Comparison of ENCODE assay signal across 21 mouse cellular contexts in genomic region chr3:149381051-149381450, GRCm38 (mm10).
A peak's percentile ranks its signal among the peaks of the same experiment; 100 is the strongest.
DNase-seq lines count a peak whose midpoint lies in the region; ATAC-seq and TF ChIP-seq lines count a peak whose summit lies in the region.
"Had no signal": no experiment of that assay in that cellular context is flagged by ENCODE, and none has a peak within 500 bp of the region (broad histone marks: within the 10 kb centered on the region; RNA-seq: fewer than 3 reads in every experiment).

No protein-coding gene starts in this region.

- no peak overlapping the region for H3K9ac ChIP-seq in hindbrain, postnatal 0 days (replicated peaks; ENCODE audit: low read length)
- H3K9ac ChIP-seq in hindbrain, embryonic 13.5 days, result no peak overlapping the region
- H3K9ac ChIP-seq in CH12.LX (ENCODE audit: insufficient read depth, low read depth), result no peak overlapping the region
- H3K9ac ChIP-seq in forebrain, embryonic 16.5 days (replicated peaks; ENCODE audit: low read depth, low read length), result no peak overlapping the region
- H3K9ac ChIP-seq: embryonic facial prominence, embryonic 13.5 days; forebrain, embryonic 15.5 days; liver, embryonic 14.5 days; neural tube, embryonic 15.5 days had no signal

- H3K27me3 ChIP-seq in hindbrain, postnatal 0 days (ENCODE audit: insufficient read depth, low read length), result no peaks in the 10 kb centered on the region
- no peaks in the 10 kb centered on the region for H3K27me3 ChIP-seq in hindbrain, embryonic 13.5 days
- no peaks in the 10 kb centered on the region for H3K27me3 ChIP-seq in CH12.LX (replicated peaks)
- H3K27me3 ChIP-seq in forebrain, embryonic 16.5 days (replicated peaks; ENCODE audit: control insufficient read depth, insufficient read depth, low read length), result no peaks in the 10 kb centered on the region
- H3K27me3 ChIP-seq: embryonic facial prominence, embryonic 13.5 days; forebrain, embryonic 15.5 days; neural tube, embryonic 15.5 days had no signal

- no peaks in the 10 kb centered on the region for H3K36me3 ChIP-seq in hindbrain, postnatal 0 days (ENCODE audit: insufficient read depth, low read length)
- no peaks in the 10 kb centered on the region for H3K36me3 ChIP-seq in hindbrain, embryonic 13.5 days
- H3K36me3 ChIP-seq in CH12.LX (replicated peaks in 1 of 2; ENCODE audit: control insufficient read depth in 1 of 2, insufficient read depth in 1 of 2, low read length in 1 of 2), result no peaks in the 10 kb centered on the region
- H3K36me3 ChIP-seq in forebrain, embryonic 16.5 days (ENCODE audit: control insufficient read depth, insufficient read depth), result no peaks in the 10 kb centered on the region
- H3K36me3 ChIP-seq: embryonic facial prominence, embryonic 13.5 days; forebrain, embryonic 10.5 days; forebrain, embryonic 15.5 days; G1E; neural tube, embryonic 15.5 days had no signal

- no peak overlapping the region for H3K4me2 ChIP-seq in hindbrain, postnatal 0 days (ENCODE audit: low read depth, low read length)
- no peak overlapping the region for H3K4me2 ChIP-seq in hindbrain, embryonic 13.5 days
- H3K4me2 ChIP-seq in CH12.LX (ENCODE audit: insufficient read depth, low read depth, poor library complexity, severe bottlenecking), result no peak overlapping the region
- H3K4me2 ChIP-seq in forebrain, embryonic 16.5 days (ENCODE audit: low read length), result no peak overlapping the region
- H3K4me2 ChIP-seq: embryonic facial prominence, embryonic 13.5 days; forebrain, embryonic 15.5 days; heart, embryonic 11.5 days; neural tube, embryonic 15.5 days had no signal

- whole genome bisulfite sequencing in hindbrain, postnatal 0 days, result 70% methylated on average over 6 of the region's 6 CpGs
- 83% methylated on average over 6 of the region's 6 CpGs for WGBS in hindbrain, embryonic 13.5 days
- 71% methylated on average over 6 of the region's 6 CpGs for WGBS in forebrain, embryonic 16.5 days

- H3K4me1 ChIP-seq in hindbrain, postnatal 0 days (ENCODE audit: insufficient read depth, low read length), result no peaks in the 10 kb centered on the region
- H3K4me1 ChIP-seq in hindbrain, embryonic 13.5 days (replicated peaks), result 0 out of 2 replicates have a peak, but pooled peaks cover 4% of the 10 kb centered on the region
- H3K4me1 ChIP-seq in CH12.LX (ENCODE audit: control insufficient read depth in 1 of 2, insufficient read depth in 2 of 2), result peaks cover 3 to 28% of the 10 kb centered on the region in 2 experiments; a peak in 3 of 4 replicates
- peaks cover 12% of the 10 kb centered on the region for H3K4me1 ChIP-seq in forebrain, embryonic 16.5 days (replicated peaks; ENCODE audit: control insufficient read depth, insufficient read depth, low read length)

- H3K27ac ChIP-seq in hindbrain, postnatal 0 days, result no peak overlapping the region
- H3K27ac ChIP-seq in hindbrain, embryonic 13.5 days, result no peak overlapping the region
- H3K27ac ChIP-seq in CH12.LX (ENCODE audit: insufficient read depth, low read depth), result no peak overlapping the region
- H3K27ac ChIP-seq in forebrain, embryonic 16.5 days (ENCODE audit: low read length), result no peak overlapping the region
- H3K27ac ChIP-seq: embryonic facial prominence, embryonic 13.5 days; forebrain, embryonic 10.5 days; liver, embryonic 14.5 days; neural tube, embryonic 15.5 days had no signal

- peak; percentile 27; the same call in 1 of the 2 replicates for ATAC-seq in frontal cortex, adult (ENCODE audit: low TSS enrichment)
- ATAC-seq in hindbrain, postnatal 0 days, result 0 out of 2 replicates have a peak, but pooled peaks have one; percentile 40
- ATAC-seq in hindbrain, embryonic 13.5 days (ENCODE audit: low FRiP score), result no peak
- ATAC-seq in forebrain, embryonic 16.5 days, result no peak
- ATAC-seq: intestine, postnatal 0 days had no signal

- peak; percentile 23 to 61 for DNase-seq in adrenal gland, adult (ENCODE audit: inconsistent age in 2 of 2, low spot score in 1 of 2)
- DNase-seq in adrenal gland, postnatal 4 days (ENCODE audit: low spot score in 2 of 2), result no peak
- no peak for DNase-seq in frontal cortex, postnatal 25 days (ENCODE audit: low spot score in 2 of 2)
- DNase-seq in hindbrain, postnatal 0 days (ENCODE audit: low spot score), result no peak
- peak; percentile 37 for DNase-seq in CH12.LX (ENCODE audit: extremely low read depth)
- DNase-seq: cerebellum, adult 9-10 months; kidney, adult 9 months; liver; spleen, adult 18-20 months; thymus, postnatal 25 days had no signal

- H3K4me3 ChIP-seq in hindbrain, postnatal 0 days (ENCODE audit: low read length), result no peak overlapping the region
- no peak overlapping the region for H3K4me3 ChIP-seq in hindbrain, embryonic 13.5 days
- H3K4me3 ChIP-seq in CH12.LX (replicated peaks in 1 of 3; ENCODE audit: low read depth in 2 of 3, low read length in 2 of 3, poor library complexity in 1 of 3), result no peak overlapping the region
- H3K4me3 ChIP-seq in forebrain, embryonic 16.5 days (replicated peaks; ENCODE audit: low read length), result no peak overlapping the region
- H3K4me3 ChIP-seq: embryonic facial prominence, embryonic 13.5 days; forebrain, embryonic 10.5 days; forebrain, embryonic 15.5 days; neural tube, embryonic 15.5 days had no signal

- dilution Hi-C loops in CH12.LX (cut with MboI; ENCODE audit: extremely low pct_ligation_motif_present, extremely low pct_unique_long_range_greater_than_20kb, low sequenced_read_pairs), result no loop called here

- no peak for TF ChIP-seq EP300 in CH12.LX (IDR thresholded peaks at IDR 0.05; ENCODE audit: low read length)

- no peak for TF ChIP-seq RAD21 in CH12.LX (IDR thresholded peaks at IDR 0.05; ENCODE audit: low read depth, low read length)

- no peaks in the 10 kb centered on the region for H3K9me3 ChIP-seq in hindbrain, postnatal 0 days (ENCODE audit: low read length)
- H3K9me3 ChIP-seq in hindbrain, embryonic 13.5 days, result no peaks in the 10 kb centered on the region
- H3K9me3 ChIP-seq in CH12.LX (replicated peaks; ENCODE audit: low read length), result no peaks in the 10 kb centered on the region
- no peaks in the 10 kb centered on the region for H3K9me3 ChIP-seq in forebrain, embryonic 16.5 days (ENCODE audit: control insufficient read depth, low read length)
- H3K9me3 ChIP-seq: embryonic facial prominence, embryonic 13.5 days; forebrain, embryonic 10.5 days; forebrain, embryonic 15.5 days; neural tube, embryonic 15.5 days had no signal

- no peaks in the 10 kb centered on the region for H3K79me2 ChIP-seq in CH12.LX (replicated peaks; ENCODE audit: control insufficient read depth, extremely low read depth, insufficient read depth, poor library complexity, severe bottlenecking)

- TF ChIP-seq POLR2A in CH12.LX (IDR thresholded peaks at IDR 0.05; ENCODE audit: low read depth, low read length), result no peak

- TF ChIP-seq CTCF in hindbrain, postnatal 0 days (IDR thresholded peaks at IDR 0.05; ENCODE audit: low read depth), result no peak
- TF ChIP-seq CTCF in CH12.LX (conservative IDR thresholded peaks at IDR 0.05 in 1 of 2, IDR thresholded peaks at IDR 0.05 in 1 of 2; ENCODE audit: low read depth in 2 of 2, low read length in 2 of 2), result no peak

- in situ Hi-C loops in CH12.LX (cut with MboI; ENCODE audit: low pct_ligation_motif_present, low pct_unique_long_range_greater_than_20kb, low sequenced_read_pairs), result no loop called here

TF ChIP-seq in CH12.LX, 34 proteins besides CTCF, POLR2A, EP300 and RAD21:
- TF ChIP-seq HCFC1 (IDR thresholded peaks at IDR 0.05; ENCODE audit: low read depth, low read length), result no peak
- no peak for TF ChIP-seq ETS1 (conservative IDR thresholded peaks at IDR 0.05; ENCODE audit: low read depth, low read length)
- no peak for TF ChIP-seq ELF1 (IDR thresholded peaks at IDR 0.05; ENCODE audit: low read depth, low read length)
- no peak for TF ChIP-seq USF2 (conservative IDR thresholded peaks at IDR 0.05; ENCODE audit: low read depth, low read length)
- TF ChIP-seq POLR2AphosphoS2 (IDR thresholded peaks at IDR 0.05; ENCODE audit: low read depth, low read length), result no peak
- TF ChIP-seq MAX (IDR thresholded peaks at IDR 0.05; ENCODE audit: low read length), result no peak
- no peak for TF ChIP-seq BHLHE40 (IDR thresholded peaks at IDR 0.05; ENCODE audit: low read depth, low read length)
- TF ChIP-seq TCF12 (IDR thresholded peaks at IDR 0.05; ENCODE audit: low read depth, low read length), result no peak
- TF ChIP-seq SIN3A (IDR thresholded peaks at IDR 0.05; ENCODE audit: low read length), result no peak

Comparison
In these comparisons a context has a peak if more than half of its experiments do, and no peak if none do; other contexts are left out.
1. DNase-seq: peak in adrenal gland, adult (2 of 2) and CH12.LX (single experiment); none in adrenal gland, postnatal 4 days (0 of 2), frontal cortex, postnatal 25 days (0 of 2) and hindbrain, postnatal 0 days (single experiment).
2. ATAC-seq: peak in frontal cortex, adult (single experiment) and hindbrain, postnatal 0 days (single experiment); none in hindbrain, embryonic 13.5 days (single experiment) and forebrain, embryonic 16.5 days (single experiment).